Mouse (Mus musculus) frontal cortex, adult (tissue): ENCODE results near the gene Ddr1.

Experiments used
- ATAC-seq: cut with Nextera tagmentation; 2 replicates; pipeline ENCODE4 v1.9.2; 2017; ENCODE audit warnings: mild to moderate bottlenecking, moderate library complexity, mixed read lengths; ENCODE audit not compliant: low TSS enrichment

The Ddr1 gene

GRCm38 (mm10) chr17:35636363-35636762, 68.1 kb downstream of the Ddr1 start:
- ATAC-seq: no peak; the same call in 1 of the 2 replicates

- peak; percentile 53 for ATAC-seq
Observed at GRCm38 (mm10) chr17:35635699-35636111, 68.7 kb downstream of the Ddr1 start.

DNA sequence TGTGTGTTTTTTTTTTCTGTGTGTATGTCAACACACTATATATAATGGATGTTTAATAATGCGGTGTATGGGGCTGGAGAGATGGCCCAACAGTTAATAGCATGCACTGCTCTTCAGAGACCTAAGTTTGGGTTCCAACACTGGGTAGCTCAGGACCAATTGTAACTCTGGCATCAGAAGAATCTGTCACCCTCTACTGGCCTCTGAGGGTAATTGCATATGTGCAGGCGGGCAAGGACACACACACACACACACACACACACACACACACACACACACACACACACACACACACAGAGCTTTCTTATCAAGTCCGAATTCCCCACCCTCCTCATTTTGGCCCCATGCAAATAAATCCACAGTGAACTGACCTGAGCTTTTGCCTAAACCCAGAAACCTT, 69.2 kb downstream of the Ddr1 start:
- no peak for ATAC-seq

GRCm38 (mm10) chr17:35633992-35634391, 70.4 kb downstream of the Ddr1 start:
- ATAC-seq: peak; percentile 83
